Mouse (Mus musculus): ENCODE measurements around the gene Diras1.
"Not testable (repeated sequence)": the region's sequence is repeated elsewhere in the genome, so short reads cannot be mapped to it uniquely, and the experiment has no call there.

Diras1 gene

GRCm38 (mm10) chr10:80999362-81000196, 25.9 kb downstream of the Diras1 start:
- DNase-seq (ENCODE audit: extremely low spot score, low spot score) = peak; percentile 89

- peak; percentile 56 for DNase-seq (ENCODE audit: extremely low spot score, low spot score)
Measured at GRCm38 (mm10) chr10:80998778-80999177, 26.7 kb downstream of the Diras1 start.

GRCm38 (mm10) chr10:80998021-80998420, 27.4 kb downstream of the Diras1 start:
- no peak for DNase-seq (ENCODE audit: extremely low spot score, low spot score)

GRCm38 (mm10) chr10:80997332-80997731, 28.1 kb downstream of the Diras1 start:
- no peak for DNase-seq (ENCODE audit: extremely low spot score, low spot score)

GRCm38 (mm10) chr10:80996501-80996900, 29.0 kb downstream of the Diras1 start:
- no peak for DNase-seq (ENCODE audit: extremely low spot score, low spot score)

- peak; percentile 81 for DNase-seq (ENCODE audit: extremely low spot score, low spot score)
Measured at GRCm38 (mm10) chr10:80995091-80995632, 30.3 kb downstream of the Diras1 start.

GRCm38 (mm10) chr10:80994621-80995020, 30.8 kb downstream of the Diras1 start:
- no peak for DNase-seq (ENCODE audit: extremely low spot score, low spot score)

- no peak for DNase-seq (ENCODE audit: extremely low spot score, low spot score)
Measured at GRCm38 (mm10) chr10:80993276-80993675, 32.2 kb downstream of the Diras1 start.

- no peak for DNase-seq (ENCODE audit: extremely low spot score, low spot score)
Measured at GRCm38 (mm10) chr10:80991945-80992344, 33.5 kb downstream of the Diras1 start.

GRCm38 (mm10) chr10:80991007-80991406, 34.5 kb downstream of the Diras1 start:
- DNase-seq (ENCODE audit: extremely low spot score, low spot score) = no peak

- no peak for DNase-seq (ENCODE audit: extremely low spot score, low spot score)
Measured at GRCm38 (mm10) chr10:80990406-80990805, 35.1 kb downstream of the Diras1 start.

GRCm38 (mm10) chr10:80989854-80990253, 35.6 kb downstream of the Diras1 start:
- DNase-seq (ENCODE audit: extremely low spot score, low spot score) = not testable (repeated sequence)

GRCm38 (mm10) chr10:80989446-80989845, 36.0 kb downstream of the Diras1 start:
- DNase-seq (ENCODE audit: extremely low spot score, low spot score) = no peak

GRCm38 (mm10) chr10:80987709-80988441, 37.6 kb downstream of the Diras1 start:
- peak; percentile 85 for DNase-seq (ENCODE audit: extremely low spot score, low spot score)

GRCm38 (mm10) chr10:80986754-80987153, 38.7 kb downstream of the Diras1 start:
- DNase-seq (ENCODE audit: extremely low spot score, low spot score) = no peak

GRCm38 (mm10) chr10:80985970-80986701, 39.3 kb downstream of the Diras1 start:
- no peak for DNase-seq (ENCODE audit: extremely low spot score, low spot score)

- no peak for DNase-seq (ENCODE audit: extremely low spot score, low spot score)
Measured at GRCm38 (mm10) chr10:80985241-80985969, 40.1 kb downstream of the Diras1 start.

GRCm38 (mm10) chr10:80984223-80984622, 41.2 kb downstream of the Diras1 start:
- no peak for DNase-seq (ENCODE audit: extremely low spot score, low spot score)

GRCm38 (mm10) chr10:80982381-80982780, 43.1 kb downstream of the Diras1 start:
- DNase-seq (ENCODE audit: extremely low spot score, low spot score) = no peak

GRCm38 (mm10) chr10:80981564-80982112, 43.8 kb downstream of the Diras1 start:
- no peak for DNase-seq (ENCODE audit: extremely low spot score, low spot score)

GRCm38 (mm10) chr10:80975478-80975877, 50.0 kb downstream of the Diras1 start:
- no peak for DNase-seq (ENCODE audit: extremely low spot score, low spot score)

All from neural tube, embryonic 10.5 days (tissue).